10 mouse cellular contexts compared by ENCODE assay signal in genomic region chr4:149340680-149341079, GRCm38 (mm10). TPM values are rescaled to one million over a fixed set of nuclear protein-coding genes. Genes with fewer than 3 reads are reported as not detected.
DNase-seq lines count a peak whose midpoint lies in the region; ATAC-seq and TF ChIP-seq lines count a peak whose summit lies in the region.
"Had no signal": no experiment of that assay in that cellular context is flagged by ENCODE, and none has a peak within 500 bp of the region (broad histone marks: within the 10 kb centered on the region; RNA-seq: fewer than 3 reads in every experiment).

No protein-coding gene starts in this region.

- no peak overlapping the region for H3K9ac ChIP-seq in liver, postnatal 0 days (replicated peaks)
- H3K9ac ChIP-seq in stomach, postnatal 0 days (ENCODE audit: low read length), result no peak overlapping the region

- peaks cover 66% of the 10 kb centered on the region for H3K4me1 ChIP-seq in heart, embryonic 10.5 days
- H3K4me1 ChIP-seq in liver, postnatal 0 days (ENCODE audit: insufficient read depth), result peaks cover 5% of the 10 kb centered on the region; the same call in 1 of the 2 replicates
- H3K4me1 ChIP-seq in stomach, postnatal 0 days (replicated peaks; ENCODE audit: control insufficient read depth, insufficient read depth), result no peaks in the 10 kb centered on the region

- no peak overlapping the region for H3K4me2 ChIP-seq in liver, postnatal 0 days (ENCODE audit: low read depth, low read length)
- no peak overlapping the region for H3K4me2 ChIP-seq in stomach, postnatal 0 days (replicated peaks; ENCODE audit: low read depth)

- no peak for TF ChIP-seq EP300 in liver, postnatal 0 days (IDR thresholded peaks at IDR 0.05; ENCODE audit: low read depth)
- no peak for TF ChIP-seq EP300 in stomach, postnatal 0 days (optimal IDR thresholded peaks at IDR 0.05)

- H3K9me3 ChIP-seq in heart, embryonic 10.5 days, result no peaks in the 10 kb centered on the region
- no peaks in the 10 kb centered on the region for H3K9me3 ChIP-seq in liver, postnatal 0 days (ENCODE audit: low read length)
- H3K9me3 ChIP-seq in stomach, postnatal 0 days (ENCODE audit: control insufficient read depth, low read length), result no peaks in the 10 kb centered on the region

- no peak for DNase-seq in heart, embryonic 10.5 days (ENCODE audit: low spot score)
- no peak for DNase-seq in heart, adult 9 months (ENCODE audit: low spot score in 2 of 2)
- DNase-seq in 416B (ENCODE audit: low read depth), result peak; percentile 77
- peak; percentile 36 for DNase-seq in embryo, embryonic 10.5 days (ENCODE audit: low spot score)
- DNase-seq in liver, postnatal 0 days, result peak; percentile 34
- no peak for DNase-seq in adrenal gland, adult 2 months
- DNase-seq in natural killer cell, adult 2 months (ENCODE audit: low spot score in 2 of 2), result no peak
- no peak for DNase-seq in stomach, postnatal 0 days (ENCODE audit: low spot score)
- DNase-seq: thymus, postnatal 36 days had no signal

- 46% methylated on average over 2 of the region's 2 CpGs for WGBS in heart, embryonic 10.5 days
- WGBS in liver, postnatal 0 days (ENCODE audit: insufficient replicate concordance), result 43% methylated on average over 2 of the region's 2 CpGs
- WGBS in stomach, postnatal 0 days, result 60% methylated on average over 2 of the region's 2 CpGs

- H3K27me3 ChIP-seq in heart, embryonic 10.5 days (ENCODE audit: insufficient read depth, poor library complexity, severe bottlenecking), result no peaks in the 10 kb centered on the region
- no peaks in the 10 kb centered on the region for H3K27me3 ChIP-seq in liver, postnatal 0 days (ENCODE audit: insufficient read depth, low read length)
- H3K27me3 ChIP-seq in stomach, postnatal 0 days (ENCODE audit: control insufficient read depth, insufficient read depth, low read length), result no peaks in the 10 kb centered on the region

- peaks cover 89% of the 10 kb centered on the region for H3K36me3 ChIP-seq in heart, embryonic 10.5 days
- H3K36me3 ChIP-seq in liver, postnatal 0 days (replicated peaks; ENCODE audit: insufficient read depth, low read length), result peaks cover 45% of the 10 kb centered on the region
- peaks cover 20% of the 10 kb centered on the region for H3K36me3 ChIP-seq in stomach, postnatal 0 days (ENCODE audit: control insufficient read depth, insufficient read depth, low read length)

- ATAC-seq in liver, postnatal 0 days, result 0 out of 2 replicates have a peak, but pooled peaks have one; percentile 21
- ATAC-seq in stomach, postnatal 0 days (ENCODE audit: low FRiP score, low TSS enrichment), result no peak
- ATAC-seq: forebrain, embryonic 14.5 days had no signal

- no peak overlapping the region for H3K4me3 ChIP-seq in heart, embryonic 10.5 days
- no peak overlapping the region for H3K4me3 ChIP-seq in liver, postnatal 0 days (ENCODE audit: low read depth, low read length)
- H3K4me3 ChIP-seq in stomach, postnatal 0 days (ENCODE audit: low read depth, low read length), result no peak overlapping the region

- TF ChIP-seq CTCF in liver, postnatal 0 days (IDR thresholded peaks at IDR 0.05; ENCODE audit: low read depth), result no peak
- no peak for TF ChIP-seq CTCF in stomach, postnatal 0 days (IDR thresholded peaks at IDR 0.05; ENCODE audit: low read depth)

- H3K27ac ChIP-seq in heart, embryonic 10.5 days, result peak overlapping the region; percentile 69
- no peak overlapping the region for H3K27ac ChIP-seq in liver, postnatal 0 days (ENCODE audit: low read depth)
- H3K27ac ChIP-seq in stomach, postnatal 0 days (replicated peaks), result no peak overlapping the region

RNA-seq across cellular contexts. Expression of gene Kif1b, which starts 33.2 kb away (rescaled TPM):
- 44.8 and 56.6 TPM in 2 replicates for polyA plus RNA-seq in heart, embryonic 10.5 days (2016; fragmentation: Nextera tagmentation; extraction: Ambion mirVana)
- polyA plus RNA-seq in liver, postnatal 0 days (2015; fragmentation: Nextera tagmentation; extraction: Ambion mirVana), result 6.9 and 8.9 TPM in 2 replicates
- total RNA-seq in adrenal gland, adult 2 months (2021), result 100 to 1,000 TPM; 118 to 165 TPM
- 61.9 and 63.6 TPM in 2 replicates for polyA plus RNA-seq in adrenal gland, adult 2 months (2012; rRNA removed)
- polyA plus RNA-seq in stomach, postnatal 0 days (2015; fragmentation: Nextera tagmentation; extraction: Ambion mirVana), result 18.0 and 23.9 TPM in 2 replicates

Comparison
In these comparisons a context has a peak if more than half of its experiments do, and no peak if none do; other contexts are left out.
1. DNase-seq: peak in 416B (single experiment), embryo, embryonic 10.5 days (single experiment) and liver, postnatal 0 days (single experiment); none in heart, embryonic 10.5 days (single experiment), heart, adult 9 months (0 of 2), adrenal gland, adult 2 months (single experiment), natural killer cell, adult 2 months (0 of 2) and stomach, postnatal 0 days (single experiment).